Mouse (Mus musculus): Measurements from ENCODE around the gene Eda2r. TPM values are rescaled to one million over a fixed set of nuclear protein-coding genes. Genes with fewer than 3 reads are reported as not detected.

Gene Eda2r
- polyA plus RNA-seq (2012; rRNA removed): 0.23 and 0.30 TPM in 2 replicates

DNA sequence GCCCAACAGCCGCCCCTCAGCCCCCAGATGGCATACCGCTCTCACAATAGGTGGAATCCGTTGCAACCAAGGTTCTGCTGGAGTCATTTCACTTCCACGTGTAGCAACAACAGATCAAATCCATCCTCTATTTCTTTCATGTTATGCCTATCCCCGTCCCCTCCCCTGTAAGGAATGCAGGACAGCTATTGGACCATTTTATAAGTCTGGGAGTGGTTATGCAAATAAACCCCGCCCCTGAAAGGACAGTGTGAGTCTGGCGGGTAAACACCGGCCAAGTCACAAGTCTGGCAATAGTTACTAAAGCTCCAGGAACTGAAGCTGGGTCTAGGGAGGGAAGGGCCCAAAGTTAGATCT, at the start of gene Eda2r:
Gene Eda2r (minus strand): TSS at position 152 of the 357 bp plus-strand sequence.
- DNase-seq: peak; percentile 72
- no peaks in the 10 kb centered on the region for H3K27me3 ChIP-seq (replicated peaks; ENCODE audit: control insufficient read depth, insufficient read depth, low read length)
- TF ChIP-seq CTCF (conservative IDR thresholded peaks at IDR 0.05; ENCODE audit: insufficient read depth, insufficient read length, low read depth, low read length): no peak
- no peak for TF ChIP-seq POLR2A (IDR thresholded peaks at IDR 0.05; ENCODE audit: low read depth, low read length)
- no peaks in the 10 kb centered on the region for H3K36me3 ChIP-seq (ENCODE audit: control insufficient read depth, insufficient read depth, low read length)
- WGBS: 4% methylated on average over 8 of the region's 8 CpGs
- H3K4me3 ChIP-seq (ENCODE audit: insufficient read depth, low read depth, low read length): peak within 1 kb of the TSS; percentile 8; the same call in 1 of the 2 replicates
- H3K4me1 ChIP-seq (ENCODE audit: control insufficient read depth, insufficient read depth, low read length): no peaks in the 10 kb centered on the region
- H3K27ac ChIP-seq (ENCODE audit: insufficient read depth, low read depth, low read length): no peak within 1 kb of the TSS

DNA sequence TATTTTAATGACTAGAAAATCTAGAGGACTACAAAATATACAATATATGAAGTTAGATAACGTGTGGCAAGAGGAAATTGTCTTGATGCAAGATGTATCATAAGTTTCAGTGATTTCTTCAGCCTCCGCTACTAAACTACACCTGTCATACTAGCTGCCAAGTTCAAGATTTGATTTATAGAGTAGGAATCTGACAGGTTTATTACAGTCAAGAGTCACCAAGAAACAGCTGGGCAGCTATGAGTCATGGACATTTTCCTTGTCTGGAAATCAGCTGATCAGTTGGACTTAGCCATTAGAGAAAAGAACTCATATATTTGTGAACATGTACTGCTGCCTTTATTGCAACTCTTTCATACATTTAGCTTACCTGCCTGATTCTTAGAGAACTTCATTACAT, 20.9 kb upstream of the Eda2r start:
- H3K4me1 ChIP-seq (ENCODE audit: control insufficient read depth, insufficient read depth, low read length): no peaks in the 10 kb centered on the region
- H3K36me3 ChIP-seq (ENCODE audit: control insufficient read depth, insufficient read depth, low read length): no peaks in the 10 kb centered on the region
- no peak overlapping the region for H3K27ac ChIP-seq (ENCODE audit: insufficient read depth, low read depth, low read length)
- WGBS: 69% methylated on average over 2 of the region's 2 CpGs
- no peak for TF ChIP-seq POLR2A (IDR thresholded peaks at IDR 0.05; ENCODE audit: low read depth, low read length)
- H3K4me3 ChIP-seq (ENCODE audit: insufficient read depth, low read depth, low read length): no peak overlapping the region
- DNase-seq: no peak
- no peaks in the 10 kb centered on the region for H3K27me3 ChIP-seq (replicated peaks; ENCODE audit: control insufficient read depth, insufficient read depth, low read length)

DNA sequence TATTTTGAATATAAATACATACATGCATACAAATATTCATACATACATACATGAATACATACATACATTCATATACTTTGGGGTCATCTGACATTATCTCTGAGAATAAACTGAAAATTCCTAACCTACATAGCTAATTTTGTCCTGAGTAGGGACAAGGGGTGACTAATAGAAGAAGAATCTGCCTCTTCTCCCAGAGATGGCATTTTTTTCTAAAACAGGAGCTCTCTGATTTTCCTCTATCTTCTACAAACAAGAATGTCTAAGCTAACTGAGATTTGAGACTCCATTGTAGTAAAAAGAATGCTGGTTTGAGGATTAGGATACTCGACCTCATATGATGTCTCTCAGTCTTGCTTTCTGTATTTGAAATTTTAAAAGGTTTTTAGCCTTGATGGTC, 1.1 kb upstream of the Eda2r start:
- Histone ChIP-seq H3K27me3 (replicated peaks; ENCODE audit: control insufficient read depth, insufficient read depth, low read length) (no peaks in the 10 kb centered on the region), H3K4me1 (ENCODE audit: control insufficient read depth, insufficient read depth, low read length) (no peaks in the 10 kb centered on the region), H3K27ac (ENCODE audit: insufficient read depth, low read depth, low read length) (no peak overlapping the region), H3K36me3 (ENCODE audit: control insufficient read depth, insufficient read depth, low read length) (no peaks in the 10 kb centered on the region), H3K4me3 (ENCODE audit: insufficient read depth, low read depth, low read length) (no peak overlapping the region)
- TF ChIP-seq POLR2A (IDR thresholded peaks at IDR 0.05; ENCODE audit: low read depth, low read length) (no peak), CTCF (conservative IDR thresholded peaks at IDR 0.05; ENCODE audit: insufficient read depth, insufficient read length, low read depth, low read length) (no peak)
- WGBS: 80% methylated on average over 1 of the region's 1 CpGs
- no peak for DNase-seq

GRCm38 (mm10) chrX:97376321-97377064, 523 bp downstream of the Eda2r start:
- WGBS: 2% methylated on average over 15 of the region's 15 CpGs
- Histone ChIP-seq H3K27ac (ENCODE audit: insufficient read depth, low read depth, low read length) (no peak overlapping the region), H3K27me3 (replicated peaks; ENCODE audit: control insufficient read depth, insufficient read depth, low read length) (no peaks in the 10 kb centered on the region), H3K4me1 (ENCODE audit: control insufficient read depth, insufficient read depth, low read length) (no peaks in the 10 kb centered on the region), H3K4me3 (ENCODE audit: insufficient read depth, low read depth, low read length) (peak overlapping the region; percentile 8; the same call in 1 of the 2 replicates), H3K36me3 (ENCODE audit: control insufficient read depth, insufficient read depth, low read length) (no peaks in the 10 kb centered on the region)
- peak; percentile 10 for DNase-seq
- no peak for TF ChIP-seq POLR2A (IDR thresholded peaks at IDR 0.05; ENCODE audit: low read depth, low read length)
- no peak for TF ChIP-seq CTCF (conservative IDR thresholded peaks at IDR 0.05; ENCODE audit: insufficient read depth, insufficient read length, low read depth, low read length)

DNA sequence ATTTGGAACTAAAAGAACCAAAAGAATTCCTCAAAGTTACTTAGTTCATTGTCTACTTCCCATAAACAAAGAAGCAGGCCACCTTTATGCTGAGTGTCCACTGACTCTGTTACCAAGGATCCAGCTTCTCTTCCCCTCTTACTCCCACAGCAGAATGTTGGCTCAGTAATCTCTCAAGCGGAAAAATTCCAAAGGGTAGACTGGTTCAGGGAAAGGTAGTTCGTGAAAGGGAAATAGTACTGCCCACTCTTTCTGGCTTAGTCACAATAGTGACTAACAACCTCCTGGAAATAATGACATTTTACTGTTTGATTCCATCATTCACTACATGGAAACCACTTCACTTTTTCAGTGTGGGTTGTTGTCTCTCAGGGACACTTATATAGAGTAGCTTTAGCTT, 4.2 kb downstream of the Eda2r start:
- Histone ChIP-seq H3K36me3 (ENCODE audit: control insufficient read depth, insufficient read depth, low read length) (no peaks in the 10 kb centered on the region), H3K27ac (ENCODE audit: insufficient read depth, low read depth, low read length) (no peak overlapping the region), H3K27me3 (replicated peaks; ENCODE audit: control insufficient read depth, insufficient read depth, low read length) (no peaks in the 10 kb centered on the region), H3K4me3 (ENCODE audit: insufficient read depth, low read depth, low read length) (no peak overlapping the region), H3K4me1 (ENCODE audit: control insufficient read depth, insufficient read depth, low read length) (no peaks in the 10 kb centered on the region)
- 30% methylated on average over 2 of the region's 2 CpGs for WGBS
- no peak for DNase-seq
- TF ChIP-seq CTCF (conservative IDR thresholded peaks at IDR 0.05; ENCODE audit: insufficient read depth, insufficient read length, low read depth, low read length) (no peak), POLR2A (IDR thresholded peaks at IDR 0.05; ENCODE audit: low read depth, low read length) (no peak)

DNA sequence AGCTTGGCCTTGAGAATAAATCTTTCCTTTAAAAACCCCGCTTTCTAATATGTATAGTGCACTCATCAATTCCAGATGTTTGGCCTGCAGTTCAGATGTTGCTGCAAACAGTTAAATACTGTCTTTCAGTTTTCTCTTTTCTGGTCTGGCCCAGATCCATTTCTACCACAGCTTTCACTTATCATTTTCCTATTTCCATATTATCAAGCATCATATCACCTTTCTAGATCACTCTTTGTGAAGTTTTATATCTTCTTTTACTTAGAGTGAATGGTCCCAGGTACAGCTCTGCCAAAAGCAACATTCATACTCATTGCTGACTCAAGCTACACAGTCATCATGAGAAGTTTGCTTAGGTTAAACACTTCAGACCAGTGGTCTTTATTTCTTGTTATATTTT, 7.8 kb downstream of the Eda2r start:
- Histone ChIP-seq H3K27ac (ENCODE audit: insufficient read depth, low read depth, low read length) (no peak overlapping the region), H3K27me3 (replicated peaks; ENCODE audit: control insufficient read depth, insufficient read depth, low read length) (no peaks in the 10 kb centered on the region), H3K4me3 (ENCODE audit: insufficient read depth, low read depth, low read length) (no peak overlapping the region), H3K4me1 (ENCODE audit: control insufficient read depth, insufficient read depth, low read length) (no peaks in the 10 kb centered on the region), H3K36me3 (ENCODE audit: control insufficient read depth, insufficient read depth, low read length) (no peaks in the 10 kb centered on the region)
- no peak for DNase-seq
- TF ChIP-seq POLR2A (IDR thresholded peaks at IDR 0.05; ENCODE audit: low read depth, low read length): no peak
- no peak for TF ChIP-seq CTCF (conservative IDR thresholded peaks at IDR 0.05; ENCODE audit: insufficient read depth, insufficient read length, low read depth, low read length)
- WGBS: 86% methylated on average over 1 of the region's 1 CpGs

GRCm38 (mm10) chrX:97368741-97369140, 8.3 kb downstream of the Eda2r start:
- H3K27me3 ChIP-seq (replicated peaks; ENCODE audit: control insufficient read depth, insufficient read depth, low read length): no peaks in the 10 kb centered on the region
- no peak for DNase-seq
- no peak overlapping the region for H3K27ac ChIP-seq (ENCODE audit: insufficient read depth, low read depth, low read length)
- WGBS: 86% methylated on average over 2 of the region's 2 CpGs
- no peaks in the 10 kb centered on the region for H3K4me1 ChIP-seq (ENCODE audit: control insufficient read depth, insufficient read depth, low read length)
- H3K36me3 ChIP-seq (ENCODE audit: control insufficient read depth, insufficient read depth, low read length): no peaks in the 10 kb centered on the region
- TF ChIP-seq CTCF (conservative IDR thresholded peaks at IDR 0.05; ENCODE audit: insufficient read depth, insufficient read length, low read depth, low read length) (no peak), POLR2A (IDR thresholded peaks at IDR 0.05; ENCODE audit: low read depth, low read length) (no peak)
- H3K4me3 ChIP-seq (ENCODE audit: insufficient read depth, low read depth, low read length): no peak overlapping the region
